Mouse (Mus musculus) c-Kit-positive CD71-negative TER-119-negative erythroid progenitor cells, embryonic 14.5 days (primary cell): ENCODE data around the gene Ttc38.

Experiments used
- DNase-seq: peaks from one replicate; pipeline ENCODE4 v3.0.0-alpha.2; 2013; ENCODE audit warnings: low read depth

Ttc38 gene

DNA sequence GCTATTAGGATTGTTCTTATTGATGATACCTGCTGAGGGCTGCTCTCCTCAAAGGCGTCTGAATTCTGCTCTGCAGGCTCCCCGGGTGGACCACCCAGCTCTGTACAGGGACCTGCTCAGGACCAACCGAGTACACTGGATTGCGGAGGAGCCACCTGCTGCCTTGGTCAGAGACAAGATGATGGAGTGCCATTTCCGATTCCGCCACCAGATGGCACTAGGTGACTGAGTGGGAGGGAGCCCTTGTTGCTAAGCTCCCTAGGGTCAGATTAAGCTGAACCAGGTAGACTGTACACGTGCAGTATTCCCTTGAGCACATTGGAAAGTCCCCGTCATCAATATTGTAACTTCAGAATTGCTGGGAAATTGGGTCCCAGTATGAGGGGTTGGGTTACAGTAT, 64.2 kb downstream of the Ttc38 start:
- peak; percentile 68 for DNase-seq

DNA sequence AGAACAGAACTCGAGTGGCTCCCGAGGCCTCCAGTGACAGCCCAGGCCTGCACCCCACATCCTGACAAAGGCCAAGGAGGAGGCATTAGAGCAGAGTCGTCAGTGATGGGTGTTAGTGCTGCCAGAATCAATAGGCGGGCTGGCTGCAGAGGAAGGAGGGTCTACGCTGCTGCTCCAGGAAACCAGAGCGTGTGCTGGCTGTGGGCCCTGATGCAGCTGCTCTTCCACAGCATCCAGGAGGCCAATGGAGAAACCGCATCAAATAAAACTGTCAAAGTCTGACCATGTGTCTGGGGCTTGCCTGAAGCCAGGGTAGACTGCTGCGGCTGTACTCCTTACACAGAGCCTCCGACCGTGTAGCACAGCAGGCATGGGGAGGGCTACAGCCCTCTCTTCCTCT, 65.0 kb downstream of the Ttc38 start:
- DNase-seq: no peak

DNA sequence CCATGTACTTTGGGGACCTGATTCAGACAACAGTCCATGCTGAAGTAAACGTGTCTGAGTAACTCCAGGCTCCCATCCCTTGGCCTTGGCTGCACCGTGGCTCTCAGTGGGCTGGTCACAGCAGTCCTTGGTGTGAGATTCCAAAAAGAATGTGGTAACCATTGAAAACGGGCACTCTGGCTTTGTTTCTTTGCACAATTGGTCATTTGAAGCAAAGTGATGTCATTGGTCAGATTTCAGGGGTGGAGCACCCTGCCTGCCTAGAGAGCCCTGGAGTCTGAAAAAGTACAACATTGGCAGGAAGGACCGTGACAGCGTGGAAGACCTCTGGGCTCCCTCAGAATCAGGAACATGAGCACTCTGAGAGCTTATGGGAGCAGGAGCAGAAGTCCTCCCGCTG, 67.3 kb downstream of the Ttc38 start:
- DNase-seq: no peak

DNA sequence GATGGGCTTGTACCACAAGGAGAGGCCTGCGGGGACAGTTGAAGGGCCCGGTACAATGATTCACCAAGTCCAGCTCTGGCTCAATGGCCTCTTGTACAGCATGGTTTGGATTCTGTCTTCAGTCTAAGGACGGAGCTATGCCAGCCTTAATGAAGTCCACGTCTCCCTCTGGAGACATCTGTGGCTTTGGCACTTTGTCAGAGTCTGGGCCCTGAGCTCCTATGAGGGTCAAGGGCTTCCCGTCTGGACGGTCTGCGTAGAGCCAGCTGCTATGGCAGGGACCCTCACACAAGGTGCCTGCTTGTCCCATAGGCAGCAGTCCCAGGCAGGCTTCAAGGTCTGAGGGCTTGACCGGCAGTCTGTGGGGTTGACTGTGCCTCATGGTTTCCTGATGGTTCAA, 68.2 kb downstream of the Ttc38 start:
- DNase-seq: no peak

DNA sequence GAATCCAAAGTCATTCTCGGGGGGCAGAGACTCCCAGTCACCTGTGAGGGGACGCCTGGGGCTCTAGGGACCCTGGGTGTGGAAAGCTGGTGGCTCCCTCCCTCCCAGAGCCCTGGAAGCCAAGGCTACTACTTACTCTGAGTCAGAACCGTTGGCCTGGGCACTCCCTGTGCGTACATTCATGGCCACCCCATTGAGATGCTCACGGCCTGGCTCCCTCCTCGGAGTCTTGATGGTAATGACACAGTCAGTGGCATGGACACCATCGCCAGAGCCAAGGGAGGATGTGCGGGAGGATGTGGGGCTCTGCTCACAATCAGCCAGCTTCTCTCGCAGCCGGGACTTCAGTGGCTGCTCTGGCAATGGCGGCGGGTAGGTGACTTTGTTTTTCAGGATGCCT, 68.7 kb downstream of the Ttc38 start:
- DNase-seq: no peak

DNA sequence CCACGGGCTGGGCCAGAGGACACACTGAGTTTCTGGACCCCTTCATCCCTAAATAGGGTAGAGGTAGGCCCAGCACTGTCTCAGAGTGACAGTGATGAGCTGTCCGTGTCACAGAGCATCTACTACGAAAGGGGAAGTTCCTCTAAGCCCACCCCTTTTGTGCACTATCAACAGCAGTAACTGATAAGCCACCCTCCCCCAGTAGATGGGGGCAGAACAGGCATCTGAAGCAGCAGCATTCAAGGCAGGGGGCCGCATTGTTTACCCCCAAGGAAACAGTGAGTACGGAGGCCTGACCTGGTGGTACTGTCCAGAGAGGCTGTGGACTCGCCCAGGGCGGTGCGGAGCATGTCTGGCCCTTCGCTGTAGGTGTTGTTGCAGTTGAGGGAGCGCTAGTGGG, 70.4 kb downstream of the Ttc38 start:
- no peak for DNase-seq

DNA sequence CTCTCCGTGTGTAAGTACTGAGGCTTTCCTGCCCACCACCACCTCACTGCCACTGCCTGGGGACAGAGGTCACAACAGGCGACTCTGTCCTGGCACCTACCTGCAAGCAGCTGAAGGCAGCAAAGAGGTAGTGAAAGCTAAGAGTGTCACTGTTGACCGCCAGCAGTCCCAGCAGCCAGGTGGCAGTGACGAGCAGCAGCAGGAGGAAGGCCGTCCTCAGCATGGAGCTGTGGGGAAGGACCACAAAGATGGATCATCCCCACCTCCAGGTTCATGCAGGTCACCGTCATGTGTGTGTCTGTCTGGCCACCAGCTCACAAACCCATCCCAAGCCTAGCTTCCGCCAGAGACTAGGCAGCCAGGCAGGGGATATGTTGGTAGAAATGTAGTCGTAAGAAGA, 71.7 kb downstream of the Ttc38 start:
- DNase-seq: no peak
